Mouse (Mus musculus): ENCODE results near the gene Mefv.

- no peak for TF ChIP-seq TBP (conservative IDR thresholded peaks at IDR 0.05; ENCODE audit: low read depth, low read length)
- no peak for TF ChIP-seq UBTF (IDR thresholded peaks at IDR 0.05; ENCODE audit: low read depth, low read length)
- TF ChIP-seq EP300 (IDR thresholded peaks at IDR 0.05; ENCODE audit: low read length), result peak; percentile 15; the same call in 1 of the 2 replicates
- no peak for TF ChIP-seq GABPA (IDR thresholded peaks at IDR 0.05; ENCODE audit: insufficient replicate concordance, low read depth, low read length)
- TF ChIP-seq CTCF (conservative IDR thresholded peaks at IDR 0.05 in 1 of 2, IDR thresholded peaks at IDR 0.05 in 1 of 2; ENCODE audit: low read depth in 2 of 2, low read length in 2 of 2), result no peak
- TF ChIP-seq BHLHE40 (IDR thresholded peaks at IDR 0.05; ENCODE audit: low read depth, low read length), result no peak
- TF ChIP-seq USF1 (IDR thresholded peaks at IDR 0.05; ENCODE audit: low read depth, low read length), result no peak
- no peak for TF ChIP-seq HCFC1 (IDR thresholded peaks at IDR 0.05; ENCODE audit: low read depth, low read length)
- TF ChIP-seq TCF12 (IDR thresholded peaks at IDR 0.05; ENCODE audit: low read depth, low read length), result no peak
- TF ChIP-seq RCOR1 (conservative IDR thresholded peaks at IDR 0.05; ENCODE audit: low read depth, low read length), result no peak
- no peak for TF ChIP-seq NRF1 (IDR thresholded peaks at IDR 0.05; ENCODE audit: low read depth, low read length)
- no peak for TF ChIP-seq POLR2A (IDR thresholded peaks at IDR 0.05; ENCODE audit: low read depth, low read length)
- TF ChIP-seq ZMIZ1 (IDR thresholded peaks at IDR 0.05; ENCODE audit: low read depth, low read length), result no peak
These were observed 3.2 kb downstream of the Mefv start for GRCm38 (mm10) chr16:3714731-3715130.

Measured in CH12.LX (cell line).